Mouse (Mus musculus) cortical plate, adult 2 months (tissue): ENCODE measurements at regions not wholly inside any gene's neighbourhood (a gene's known extent, or its start where the extent isn't known, plus 50 kb on each side); places are given as distances from the start of the nearest gene placed in this dataset.

Experiments
- CTCF ChIP-seq: fragments of 200-500 bp; IDR thresholded peaks from 2 replicates; pipeline ENCODE4 v1.5.1; 2011; ENCODE audit warnings: mild to moderate bottlenecking, control low read depth, low read length; ENCODE audit not compliant: insufficient read depth; ENCODE audit errors: extremely low read depth
- POLR2A ChIP-seq: fragments of 200-500 bp; IDR thresholded peaks from 2 replicates; pipeline ENCODE4 v1.6.1; 2011; ENCODE audit warnings: mild to moderate bottlenecking, low read length, control low read depth; ENCODE audit not compliant: insufficient read depth; ENCODE audit errors: extremely low read depth

DNA sequence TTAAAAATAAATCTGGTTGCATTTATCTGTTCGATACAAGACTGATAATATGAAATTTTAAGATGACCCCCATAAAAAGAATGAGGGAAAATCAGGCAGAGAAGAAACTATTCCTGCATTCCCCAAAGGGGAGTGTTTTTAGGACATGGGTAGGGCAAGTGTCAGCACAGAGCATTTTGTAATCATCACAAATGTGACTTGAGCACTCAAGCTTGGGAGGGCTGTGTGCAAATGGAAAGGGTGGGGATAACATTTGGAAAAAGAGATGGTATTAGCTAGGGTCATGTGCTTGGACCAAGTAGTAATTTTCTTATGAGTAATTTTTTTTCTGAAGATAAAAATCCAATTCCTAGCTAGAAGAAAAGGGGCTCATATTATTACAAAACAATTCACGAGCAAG, 418.1 kb upstream of the Cd180 start:
- TF ChIP-seq CTCF (no peak), POLR2A (no peak)
